Mouse (Mus musculus) testis, adult 2 months (tissue): ENCODE data around the gene Ccdc12. TPM values are rescaled to one million over a fixed set of nuclear protein-coding genes. Genes with fewer than 3 reads are reported as not detected.

Source experiments
- H3K27ac ChIP-seq: fragments of 200-500 bp; 2 replicates; pipeline ENCODE4 v1.5.1; 2012; ENCODE audit warnings: low read depth, low read length; ENCODE audit not compliant: control insufficient read depth, insufficient read depth
- H3K27me3 ChIP-seq: fragments of 200-500 bp; 2 replicates; pipeline ENCODE4 v1.6.1; 2012; ENCODE audit warnings: mild to moderate bottlenecking, low read length, moderate library complexity; ENCODE audit not compliant: control insufficient read depth, insufficient read depth
- H3K36me3 ChIP-seq: fragments of 200-500 bp; 2 replicates; pipeline ENCODE4 v1.6.1; 2012; ENCODE audit warnings: mild to moderate bottlenecking, low read length; ENCODE audit not compliant: control insufficient read depth, insufficient read depth
- H3K4me1 ChIP-seq: fragments of 200-500 bp; 2 replicates; pipeline ENCODE4 v1.6.1; 2012; ENCODE audit warnings: low read length; ENCODE audit not compliant: control insufficient read depth, insufficient read depth
- H3K4me3 ChIP-seq: fragments of 200-500 bp; 2 replicates; pipeline ENCODE4 v1.5.1; 2012; ENCODE audit warnings: low read depth, mild to moderate bottlenecking, low read length, moderate library complexity, mixed read lengths; ENCODE audit not compliant: control insufficient read depth
- CTCF ChIP-seq: fragments of 200-500 bp; IDR thresholded peaks from 2 replicates; pipeline ENCODE4 v1.5.1; 2012; ENCODE audit warnings: low read depth, mild to moderate bottlenecking, inconsistent platforms, low read length, moderate library complexity; ENCODE audit not compliant: control insufficient read depth, insufficient read depth, insufficient replicate concordance
- POLR2A ChIP-seq: fragments of 200-500 bp; IDR thresholded peaks from 2 replicates; pipeline ENCODE4 v1.6.1; 2012; ENCODE audit warnings: low read depth, mild to moderate bottlenecking, inconsistent platforms, low read length, moderate library complexity; ENCODE audit not compliant: control insufficient read depth
- polyA plus RNA-seq: library from polyadenylated mRNA; depleted of rRNA; stranded (reverse); fragments of >200 nt; gene quantifications from 2 replicates; pipeline ENCODE4 v1.2.3, GENCODE M21; 2012

The Ccdc12 gene
- polyA plus RNA-seq, 1 experiment = 78.9 TPM

DNA sequence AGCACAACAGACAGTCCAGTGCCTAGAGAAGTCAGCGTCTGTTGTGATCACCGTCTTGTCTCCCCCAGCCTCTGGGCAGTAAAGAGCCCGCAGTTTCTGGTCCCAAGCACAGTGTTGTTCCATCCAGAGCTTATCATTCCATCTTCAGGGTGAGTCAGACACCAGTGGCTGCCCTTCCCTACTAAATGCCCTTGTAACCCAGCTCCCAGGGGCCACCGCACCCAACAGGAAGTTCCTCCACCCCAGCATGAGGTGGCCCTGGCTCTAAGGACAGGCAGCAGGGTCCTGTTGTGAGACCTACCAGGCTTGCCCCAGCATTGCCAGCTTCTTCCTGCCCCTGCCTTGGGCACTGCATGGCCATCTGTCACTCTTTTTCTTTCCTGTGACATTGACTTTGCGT lies 29.3 kb downstream of the Ccdc12 start:
- Histone ChIP-seq H3K4me3 (no peak overlapping the region), H3K36me3 (no peaks in the 10 kb centered on the region), H3K27ac (no peak overlapping the region), H3K4me1 (peaks cover 10% of the 10 kb centered on the region), H3K27me3 (no peaks in the 10 kb centered on the region)
- TF ChIP-seq POLR2A = no peak
- TF ChIP-seq CTCF = no peak

DNA sequence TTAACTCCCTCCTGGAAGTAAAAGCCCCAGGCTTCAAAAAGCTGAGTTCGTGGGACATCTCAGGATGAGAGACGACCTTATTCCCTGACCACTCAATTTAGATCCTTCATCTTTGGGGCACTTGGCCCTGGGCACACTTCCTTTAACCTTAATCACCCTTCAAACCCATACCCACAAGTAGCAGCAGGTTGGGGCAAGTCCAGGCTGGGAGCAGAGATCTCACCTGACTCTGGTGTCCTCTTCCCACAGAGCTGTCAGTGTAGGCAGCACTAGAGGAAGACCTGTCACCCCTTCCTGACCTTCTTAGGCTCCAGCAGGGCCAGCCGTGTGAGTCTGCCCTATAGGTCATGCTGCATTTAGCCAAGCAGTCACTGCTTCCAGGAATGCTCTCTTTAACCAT lies 30.2 kb downstream of the Ccdc12 start:
- no peaks in the 10 kb centered on the region for H3K36me3 ChIP-seq
- no peak overlapping the region for H3K27ac ChIP-seq
- TF ChIP-seq CTCF (no peak), POLR2A (no peak)
- peaks cover 10% of the 10 kb centered on the region for H3K4me1 ChIP-seq
- no peaks in the 10 kb centered on the region for H3K27me3 ChIP-seq
- H3K4me3 ChIP-seq = no peak overlapping the region

DNA sequence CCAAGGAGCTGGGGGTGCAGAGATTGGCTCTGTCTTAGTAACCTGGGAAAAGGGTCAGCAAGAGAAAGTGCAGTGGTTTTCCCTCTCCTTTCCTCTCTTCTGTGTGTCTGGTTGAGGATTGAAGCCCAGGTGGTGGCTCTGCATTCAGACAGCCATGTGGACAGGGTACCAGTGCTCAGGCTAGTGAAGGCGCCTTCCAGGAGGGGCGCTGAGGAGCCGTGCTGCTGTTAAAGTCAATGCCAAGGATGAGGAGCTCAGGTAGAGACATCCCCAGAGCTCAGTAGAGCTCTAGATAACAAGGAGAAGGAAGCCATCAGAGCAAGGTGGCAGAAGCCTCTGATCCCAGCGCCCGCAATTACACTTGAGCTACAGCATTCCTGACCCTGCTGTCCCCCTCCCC lies 30.8 kb downstream of the Ccdc12 start:
- TF ChIP-seq POLR2A (no peak), CTCF (no peak)
- Histone ChIP-seq H3K36me3 (no peaks in the 10 kb centered on the region), H3K27me3 (no peaks in the 10 kb centered on the region), H3K4me1 (peaks cover 8% of the 10 kb centered on the region), H3K4me3 (no peak overlapping the region), H3K27ac (no peak overlapping the region)

DNA sequence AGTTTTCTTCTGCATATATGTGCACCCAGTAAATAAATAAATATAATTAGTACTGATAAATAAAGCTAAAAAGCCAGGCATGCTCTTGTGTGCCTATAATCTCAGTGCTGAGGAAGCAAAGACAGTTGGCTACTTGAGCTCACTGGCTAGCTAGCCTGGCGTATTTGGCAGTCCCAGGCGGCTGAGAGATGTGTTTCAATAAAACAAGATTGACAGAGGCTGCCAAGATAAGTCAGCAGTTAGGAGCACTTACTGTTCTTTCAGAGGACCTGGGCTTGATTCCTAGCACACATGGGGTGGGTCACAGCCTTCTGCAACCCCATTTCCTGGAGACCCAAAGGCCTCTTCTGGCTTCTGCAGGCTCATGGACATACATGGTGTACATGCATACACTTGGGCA lies 31.5 kb downstream of the Ccdc12 start:
- no peaks in the 10 kb centered on the region for H3K36me3 ChIP-seq
- H3K4me3 ChIP-seq = no peak overlapping the region
- H3K27me3 ChIP-seq = no peaks in the 10 kb centered on the region
- H3K4me1 ChIP-seq = peaks cover 5% of the 10 kb centered on the region
- no peak overlapping the region for H3K27ac ChIP-seq
- no peak for TF ChIP-seq POLR2A
- no peak for TF ChIP-seq CTCF

DNA sequence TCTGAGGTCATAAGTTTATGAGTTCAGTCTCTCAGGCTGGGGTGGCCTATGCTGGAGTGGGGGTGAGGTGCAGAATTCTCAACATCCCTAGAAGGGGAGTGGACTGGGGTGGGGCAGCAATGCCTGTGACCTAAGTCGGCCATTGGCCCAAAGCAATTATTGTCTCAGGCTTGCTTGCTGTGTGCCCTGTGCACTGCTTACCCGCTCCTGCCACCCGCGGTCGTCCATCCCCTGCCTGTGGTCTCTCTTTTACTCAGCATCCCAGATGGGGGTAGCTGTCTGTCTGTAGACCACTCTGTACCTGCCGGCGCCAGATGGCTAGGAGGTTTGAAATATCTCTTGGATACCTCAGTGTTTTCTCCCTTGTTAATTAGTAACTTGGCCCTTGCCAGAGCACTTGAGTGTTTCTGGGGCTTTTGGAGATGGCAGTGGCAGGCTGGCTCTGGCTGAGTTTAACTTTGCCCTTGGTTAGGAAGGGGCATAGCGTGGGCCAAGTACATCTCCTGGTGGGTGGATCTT lies 33.0 kb downstream of the Ccdc12 start:
- no peak overlapping the region for H3K27ac ChIP-seq
- TF ChIP-seq POLR2A (no peak), CTCF (no peak)

DNA sequence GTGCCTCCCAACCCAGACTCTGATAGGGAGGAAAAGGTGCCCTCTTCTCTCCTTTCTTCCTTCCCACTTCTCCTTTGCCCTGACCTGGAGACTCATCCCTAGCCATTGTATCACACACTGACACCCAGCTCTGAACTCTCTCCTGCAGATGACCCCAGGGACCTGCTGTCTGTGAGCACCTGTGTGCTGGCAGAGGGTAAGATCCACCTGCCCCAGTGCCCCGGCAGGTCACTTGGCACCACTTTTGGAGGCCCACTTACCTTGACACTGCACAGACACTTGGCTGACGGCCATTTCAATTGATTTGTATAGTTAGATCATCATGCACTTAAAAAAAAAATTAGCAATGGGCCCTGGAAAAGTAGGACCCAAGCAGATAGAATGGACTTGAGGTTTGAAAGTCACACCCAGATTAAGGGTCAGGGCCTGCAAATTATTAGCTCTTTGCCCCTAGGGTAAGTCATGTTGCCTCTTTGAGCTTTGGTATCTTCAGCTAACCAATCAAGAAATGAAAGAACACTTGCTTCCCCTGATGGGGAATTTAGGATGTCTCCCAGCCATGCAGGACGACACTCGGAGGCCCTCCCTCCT lies 39.0 kb downstream of the Ccdc12 start:
- H3K27ac ChIP-seq = no peak overlapping the region
- no peaks in the 10 kb centered on the region for H3K36me3 ChIP-seq
- H3K4me3 ChIP-seq = no peak overlapping the region
- TF ChIP-seq CTCF (no peak), POLR2A (no peak)
- H3K27me3 ChIP-seq = no peaks in the 10 kb centered on the region
- no peaks in the 10 kb centered on the region for H3K4me1 ChIP-seq

More for the DNA sequence above, 33.0 kb downstream of the Ccdc12 start:
- Histone ChIP-seq H3K36me3 (no peaks in the 10 kb centered on the region), H3K4me1 (peaks cover 1% of the 10 kb centered on the region), H3K4me3 (no peak overlapping the region), H3K27me3 (no peaks in the 10 kb centered on the region)

DNA sequence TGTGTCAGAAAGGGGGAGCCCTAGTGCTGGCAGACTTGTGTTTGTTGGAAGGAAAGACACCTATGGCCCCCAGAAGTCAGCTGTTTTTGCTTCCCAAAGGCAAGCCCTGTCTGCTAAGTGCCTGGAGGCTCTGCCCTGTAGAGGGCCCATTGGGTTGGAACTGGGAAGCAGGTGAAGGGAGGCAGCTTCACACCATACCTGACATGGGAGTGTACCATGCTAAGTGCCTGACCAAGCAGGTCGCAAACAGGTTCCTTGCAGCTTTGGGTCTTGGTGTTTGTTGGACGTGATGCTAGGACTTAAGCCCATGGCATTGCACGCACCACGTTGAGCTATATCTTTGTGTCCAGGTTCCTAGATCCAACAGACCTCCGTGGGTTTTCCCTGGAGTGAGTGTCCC lies 40.1 kb downstream of the Ccdc12 start:
- no peaks in the 10 kb centered on the region for H3K36me3 ChIP-seq
- H3K4me3 ChIP-seq = no peak overlapping the region
- TF ChIP-seq POLR2A (no peak), CTCF (no peak)

More for the DNA sequence above, 40.1 kb downstream of the Ccdc12 start:
- no peak overlapping the region for H3K27ac ChIP-seq
- H3K4me1 ChIP-seq = no peaks in the 10 kb centered on the region
- no peaks in the 10 kb centered on the region for H3K27me3 ChIP-seq
